Mouse (Mus musculus): Measurements from ENCODE around the gene Vmn1r9.
"Not testable (repeated sequence)": the region's sequence is repeated elsewhere in the genome, so short reads cannot be mapped to it uniquely, and the experiment has no call there.

Vmn1r9 gene

GRCm38 (mm10) chr6:57066487-57066886, at the start of gene Vmn1r9:
TSS of gene Vmn1r9 (plus strand) at chr6:57066787.
- no peak for DNase-seq (ENCODE audit: low spot score)

GRCm38 (mm10) chr6:57025224-57025623, 41.4 kb upstream of the Vmn1r9 start, which contains the start of gene Vmn1r7:
TSS of gene Vmn1r7 (minus strand) at chr6:57025324.
- DNase-seq (ENCODE audit: low spot score) = not testable (repeated sequence)

- DNase-seq (ENCODE audit: low spot score) = no peak
Measured at GRCm38 (mm10) chr6:57031984-57032383, 34.6 kb upstream of the Vmn1r9 start, which contains the start of gene Vmn1r8. TSS of gene Vmn1r8 (plus strand) at chr6:57032284.

GRCm38 (mm10) chr6:57034674-57035073, 31.9 kb upstream of the Vmn1r9 start:
- no peak for DNase-seq (ENCODE audit: low spot score)

- DNase-seq (ENCODE audit: low spot score) = no peak
Measured at GRCm38 (mm10) chr6:57063730-57064129, 2.9 kb upstream of the Vmn1r9 start.

GRCm38 (mm10) chr6:57106358-57106757, 39.8 kb downstream of the Vmn1r9 start:
- DNase-seq (ENCODE audit: low spot score) = no peak

- no peak for DNase-seq (ENCODE audit: low spot score)
Measured at GRCm38 (mm10) chr6:57109154-57109553, 42.6 kb downstream of the Vmn1r9 start, which contains the start of gene Vmn1r10. TSS of gene Vmn1r10 (plus strand) at chr6:57109454.
